Mouse (Mus musculus): ENCODE data around the gene Pnpla3. TPM values are rescaled to one million over a fixed set of nuclear protein-coding genes. Genes with fewer than 3 reads are reported as not detected.

Pnpla3 gene
- total and polyA plus RNA-seq, 2 experiments: 2.6 to 10.6 TPM

GRCm38 (mm10) chr15:84178733-84179132 is 11.1 kb downstream of the Pnpla3 start:
- H3K4me1 ChIP-seq (ENCODE audit: control insufficient read depth, insufficient read depth, low read length): no peaks in the 10 kb centered on the region
- H3K9ac ChIP-seq (ENCODE audit: low read depth, low read length): no peak overlapping the region
- no peak for DNase-seq (ENCODE audit: extremely low read depth, low read depth, low spot score)
- WGBS: 98% methylated on average over 9 of the region's 9 CpGs
- no peak overlapping the region for H3K4me3 ChIP-seq (ENCODE audit: insufficient read depth, low read depth, low read length)
- H3K36me3 ChIP-seq (ENCODE audit: control insufficient read depth, insufficient read depth, low read length): peaks cover 14% of the 10 kb centered on the region; the same call in 1 of the 2 replicates
- H3K27ac ChIP-seq (replicated peaks; ENCODE audit: insufficient read depth, low read depth, low read length): no peak overlapping the region
- H3K79me2 ChIP-seq (ENCODE audit: control insufficient read depth, insufficient read depth, low read length): no peaks in the 10 kb centered on the region
- TF ChIP-seq CTCF (IDR thresholded peaks at IDR 0.05; ENCODE audit: low read depth, low read length) (no peak), POLR2A (IDR thresholded peaks at IDR 0.05; ENCODE audit: extremely low read depth, insufficient read depth, low read length) (no peak)
- no peaks in the 10 kb centered on the region for H3K27me3 ChIP-seq (ENCODE audit: control insufficient read depth, insufficient read depth, low read length)

- H3K4me1 ChIP-seq (ENCODE audit: control insufficient read depth, insufficient read depth, low read length): peaks cover 2% of the 10 kb centered on the region; the same call in 1 of the 2 replicates
- H3K79me2 ChIP-seq (ENCODE audit: control insufficient read depth, insufficient read depth, low read length): no peaks in the 10 kb centered on the region
- WGBS: 83% methylated on average over 6 of the region's 6 CpGs
- no peak overlapping the region for H3K4me3 ChIP-seq (ENCODE audit: insufficient read depth, low read depth, low read length)
- no peak overlapping the region for H3K9ac ChIP-seq (ENCODE audit: low read depth, low read length)
- TF ChIP-seq POLR2A (IDR thresholded peaks at IDR 0.05; ENCODE audit: extremely low read depth, insufficient read depth, low read length) (no peak), CTCF (IDR thresholded peaks at IDR 0.05; ENCODE audit: low read depth, low read length) (no peak)
- peaks cover 4% of the 10 kb centered on the region; the same call in 1 of the 2 replicates for H3K36me3 ChIP-seq (ENCODE audit: control insufficient read depth, insufficient read depth, low read length)
- H3K27ac ChIP-seq (replicated peaks; ENCODE audit: insufficient read depth, low read depth, low read length): no peak overlapping the region
- no peaks in the 10 kb centered on the region for H3K27me3 ChIP-seq (ENCODE audit: control insufficient read depth, insufficient read depth, low read length)
- DNase-seq (ENCODE audit: extremely low read depth, low read depth, low spot score): no peak
Observed at GRCm38 (mm10) chr15:84182000-84182399, 14.4 kb downstream of the Pnpla3 start.

DNA sequence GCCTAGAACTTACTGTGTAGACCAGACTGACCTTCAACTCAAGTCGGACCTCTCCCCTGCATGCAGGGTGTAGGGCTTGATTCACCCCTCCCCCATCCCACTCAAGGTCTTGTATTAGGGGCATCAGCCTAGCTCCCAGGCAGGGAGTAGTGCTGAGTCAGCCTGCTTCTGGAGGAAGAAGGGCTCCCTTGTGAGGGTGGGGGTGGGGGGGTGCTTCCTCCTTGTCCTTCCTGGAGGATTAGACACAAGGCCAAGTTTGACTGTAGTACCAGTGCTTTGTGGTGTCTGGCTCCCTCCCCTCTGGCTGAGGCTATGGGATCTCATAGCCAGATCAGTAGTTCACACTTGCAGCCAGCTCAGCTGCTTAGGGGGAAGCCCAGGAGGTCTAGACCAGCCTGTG is 16.3 kb downstream of the Pnpla3 start:
- 55% methylated on average over 1 of the region's 1 CpGs for WGBS
- peak; percentile 41 for DNase-seq (ENCODE audit: extremely low read depth, low read depth, low spot score)
- Histone ChIP-seq H3K9ac (ENCODE audit: low read depth, low read length) (no peak overlapping the region), H3K27ac (replicated peaks; ENCODE audit: insufficient read depth, low read depth, low read length) (peak overlapping the region; percentile 66), H3K36me3 (ENCODE audit: control insufficient read depth, insufficient read depth, low read length) (peaks cover 8% of the 10 kb centered on the region; the same call in 1 of the 2 replicates), H3K27me3 (ENCODE audit: control insufficient read depth, insufficient read depth, low read length) (no peaks in the 10 kb centered on the region), H3K79me2 (ENCODE audit: control insufficient read depth, insufficient read depth, low read length) (no peaks in the 10 kb centered on the region), H3K4me3 (ENCODE audit: insufficient read depth, low read depth, low read length) (no peak overlapping the region), H3K4me1 (ENCODE audit: control insufficient read depth, insufficient read depth, low read length) (peaks cover 2% of the 10 kb centered on the region; the same call in 1 of the 2 replicates)
- TF ChIP-seq CTCF (IDR thresholded peaks at IDR 0.05; ENCODE audit: low read depth, low read length) (no peak), POLR2A (IDR thresholded peaks at IDR 0.05; ENCODE audit: extremely low read depth, insufficient read depth, low read length) (no peak)

DNA sequence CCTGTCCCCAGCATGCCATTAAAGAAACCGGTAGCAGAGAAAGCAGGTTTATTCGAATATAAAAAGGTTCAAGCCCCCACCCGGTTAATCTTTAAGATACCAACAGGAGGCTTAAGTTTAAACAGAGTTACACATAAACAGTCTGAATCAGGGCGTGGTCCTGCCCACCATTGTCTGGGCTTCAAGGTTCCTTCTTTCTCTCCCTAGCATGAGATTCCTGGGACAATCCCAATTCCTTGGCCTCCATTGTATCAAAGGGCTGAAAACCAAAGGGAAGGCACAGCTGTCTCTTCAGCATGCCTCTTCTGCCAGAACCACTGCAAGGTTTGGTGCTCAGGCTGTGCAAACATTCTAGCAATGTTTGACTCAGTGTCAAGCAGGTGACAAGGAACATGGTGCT is 18.6 kb downstream of the Pnpla3 start:
- peaks cover 2% of the 10 kb centered on the region; the same call in 1 of the 2 replicates for H3K4me1 ChIP-seq (ENCODE audit: control insufficient read depth, insufficient read depth, low read length)
- H3K9ac ChIP-seq (ENCODE audit: low read depth, low read length): no peak overlapping the region
- peaks cover 7% of the 10 kb centered on the region; the same call in 1 of the 2 replicates for H3K36me3 ChIP-seq (ENCODE audit: control insufficient read depth, insufficient read depth, low read length)
- WGBS: 82% methylated on average over 4 of the region's 4 CpGs
- DNase-seq (ENCODE audit: extremely low read depth, low read depth, low spot score): no peak
- TF ChIP-seq POLR2A (IDR thresholded peaks at IDR 0.05; ENCODE audit: extremely low read depth, insufficient read depth, low read length) (no peak), CTCF (IDR thresholded peaks at IDR 0.05; ENCODE audit: low read depth, low read length) (no peak)
- no peak overlapping the region for H3K4me3 ChIP-seq (ENCODE audit: insufficient read depth, low read depth, low read length)
- H3K79me2 ChIP-seq (ENCODE audit: control insufficient read depth, insufficient read depth, low read length): no peaks in the 10 kb centered on the region
- no peaks in the 10 kb centered on the region for H3K27me3 ChIP-seq (ENCODE audit: control insufficient read depth, insufficient read depth, low read length)
- H3K27ac ChIP-seq (replicated peaks; ENCODE audit: insufficient read depth, low read depth, low read length): no peak overlapping the region

- Histone ChIP-seq H3K79me2 (ENCODE audit: control insufficient read depth, insufficient read depth, low read length) (no peaks in the 10 kb centered on the region), H3K9ac (ENCODE audit: low read depth, low read length) (no peak overlapping the region), H3K4me1 (ENCODE audit: control insufficient read depth, insufficient read depth, low read length) (peaks cover 13% of the 10 kb centered on the region), H3K27me3 (ENCODE audit: control insufficient read depth, insufficient read depth, low read length) (no peaks in the 10 kb centered on the region), H3K27ac (replicated peaks; ENCODE audit: insufficient read depth, low read depth, low read length) (no peak overlapping the region), H3K4me3 (ENCODE audit: insufficient read depth, low read depth, low read length) (no peak overlapping the region), H3K36me3 (ENCODE audit: control insufficient read depth, insufficient read depth, low read length) (peaks cover 4% of the 10 kb centered on the region; the same call in 1 of the 2 replicates)
- TF ChIP-seq POLR2A (IDR thresholded peaks at IDR 0.05; ENCODE audit: extremely low read depth, insufficient read depth, low read length) (no peak), CTCF (IDR thresholded peaks at IDR 0.05; ENCODE audit: low read depth, low read length) (no peak)
- no peak for DNase-seq (ENCODE audit: extremely low read depth, low read depth, low spot score)
- 78% methylated on average over 2 of the region's 2 CpGs for WGBS
Observed at GRCm38 (mm10) chr15:84188887-84189530, 21.4 kb downstream of the Pnpla3 start.

GRCm38 (mm10) chr15:84189881-84190280 is 22.2 kb downstream of the Pnpla3 start:
- no peaks in the 10 kb centered on the region for H3K79me2 ChIP-seq (ENCODE audit: control insufficient read depth, insufficient read depth, low read length)
- H3K27ac ChIP-seq (replicated peaks; ENCODE audit: insufficient read depth, low read depth, low read length): no peak overlapping the region
- no peaks in the 10 kb centered on the region for H3K27me3 ChIP-seq (ENCODE audit: control insufficient read depth, insufficient read depth, low read length)
- H3K36me3 ChIP-seq (ENCODE audit: control insufficient read depth, insufficient read depth, low read length): peaks cover 4% of the 10 kb centered on the region; the same call in 1 of the 2 replicates
- no peak overlapping the region for H3K4me3 ChIP-seq (ENCODE audit: insufficient read depth, low read depth, low read length)
- 37% methylated on average over 3 of the region's 3 CpGs for WGBS
- DNase-seq (ENCODE audit: extremely low read depth, low read depth, low spot score): peak; percentile 53
- peaks cover 11% of the 10 kb centered on the region for H3K4me1 ChIP-seq (ENCODE audit: control insufficient read depth, insufficient read depth, low read length)
- TF ChIP-seq POLR2A (IDR thresholded peaks at IDR 0.05; ENCODE audit: extremely low read depth, insufficient read depth, low read length) (no peak), CTCF (IDR thresholded peaks at IDR 0.05; ENCODE audit: low read depth, low read length) (no peak)
- no peak overlapping the region for H3K9ac ChIP-seq (ENCODE audit: low read depth, low read length)

Measured in liver, adult 2 months (tissue).